Mouse (Mus musculus): ENCODE data around the gene Cttnbp2. TPM values are rescaled to one million over a fixed set of nuclear protein-coding genes. Genes with fewer than 3 reads are reported as not detected.

Cttnbp2 gene
- polyA plus RNA-seq, 1 experiment from 2014 or later: 19.3 TPM

DNA sequence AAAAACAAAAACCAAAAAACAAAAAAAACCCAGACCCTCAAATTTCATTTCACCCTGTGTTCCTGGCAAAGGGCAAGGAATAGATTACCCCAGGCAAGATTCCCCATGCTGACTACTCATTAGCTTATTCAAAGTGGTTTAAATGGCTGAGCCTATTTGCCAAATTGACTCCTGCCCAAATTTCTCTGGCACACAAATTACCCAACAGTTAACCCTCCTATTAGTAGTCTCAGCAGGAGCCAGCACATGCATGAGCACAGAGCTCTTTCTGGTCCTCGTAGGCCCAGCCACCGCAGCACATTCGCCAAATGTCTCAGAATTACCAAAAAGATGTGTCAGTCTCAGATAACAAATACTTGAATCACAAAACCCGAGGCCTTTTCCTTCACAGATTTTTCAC, 68.9 kb downstream of the Cttnbp2 start:
- no peak overlapping the region for H3K4me2 ChIP-seq (replicated peaks; ENCODE audit: low read depth, low read length)
- H3K4me1 ChIP-seq (ENCODE audit: insufficient read depth, low read length): no peaks in the 10 kb centered on the region
- no peak overlapping the region for H3K27ac ChIP-seq (ENCODE audit: low read length)
- no peaks in the 10 kb centered on the region for H3K27me3 ChIP-seq (ENCODE audit: insufficient read depth, low read length)
- WGBS: 55% methylated on average over 4 of the region's 4 CpGs
- no peak for ATAC-seq (ENCODE audit: low FRiP score, low TSS enrichment)
- H3K9me3 ChIP-seq (ENCODE audit: low read length): no peaks in the 10 kb centered on the region
- no peak overlapping the region for H3K4me3 ChIP-seq (ENCODE audit: low read length)
- H3K36me3 ChIP-seq (ENCODE audit: insufficient read depth, low read length): no peaks in the 10 kb centered on the region
- H3K9ac ChIP-seq (replicated peaks; ENCODE audit: low read length): no peak overlapping the region

- 90% methylated on average over 3 of the region's 3 CpGs for WGBS
- Histone ChIP-seq H3K4me3 (ENCODE audit: low read length) (no peak overlapping the region), H3K4me2 (replicated peaks; ENCODE audit: low read depth, low read length) (no peak overlapping the region), H3K36me3 (ENCODE audit: insufficient read depth, low read length) (no peaks in the 10 kb centered on the region), H3K9me3 (ENCODE audit: low read length) (no peaks in the 10 kb centered on the region), H3K27ac (ENCODE audit: low read length) (no peak overlapping the region), H3K27me3 (ENCODE audit: insufficient read depth, low read length) (no peaks in the 10 kb centered on the region), H3K4me1 (ENCODE audit: insufficient read depth, low read length) (no peaks in the 10 kb centered on the region), H3K9ac (replicated peaks; ENCODE audit: low read length) (no peak overlapping the region)
- ATAC-seq (ENCODE audit: low FRiP score, low TSS enrichment): no peak
Observed at GRCm38 (mm10) chr6:18442303-18442702, 72.3 kb downstream of the Cttnbp2 start.

DNA sequence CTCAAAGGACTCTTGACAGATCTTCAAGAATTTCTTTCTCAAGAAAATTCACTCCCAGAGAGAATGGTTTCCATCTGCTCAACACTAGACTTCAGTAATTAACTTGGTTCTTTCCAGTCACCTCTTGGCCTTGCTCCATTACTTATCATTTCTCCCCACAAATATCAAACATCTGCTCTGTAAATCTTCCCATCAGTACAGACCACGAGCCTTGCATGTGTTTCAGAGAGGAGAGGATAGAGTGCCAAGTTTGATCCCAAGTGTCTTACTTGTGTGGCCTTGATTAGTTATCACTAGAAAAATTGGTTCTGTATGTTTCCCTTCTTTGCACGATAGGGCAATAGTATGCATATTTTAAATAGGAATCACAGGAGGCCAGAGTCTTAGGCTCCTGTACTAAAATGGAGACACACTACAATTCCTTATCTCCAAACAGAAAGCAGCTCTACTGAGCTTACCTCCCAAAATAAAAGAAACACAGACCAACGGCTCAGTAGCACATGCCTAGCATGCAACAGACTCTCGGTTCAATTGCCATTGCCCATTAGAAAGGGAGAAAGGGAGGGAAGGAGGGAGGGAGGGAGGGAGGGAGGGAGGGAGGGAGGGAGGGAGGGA, 73.6 kb downstream of the Cttnbp2 start:
- Histone ChIP-seq H3K4me3 (ENCODE audit: low read length) (no peak overlapping the region), H3K27me3 (ENCODE audit: insufficient read depth, low read length) (no peaks in the 10 kb centered on the region), H3K9me3 (ENCODE audit: low read length) (no peaks in the 10 kb centered on the region), H3K9ac (replicated peaks; ENCODE audit: low read length) (no peak overlapping the region), H3K36me3 (ENCODE audit: insufficient read depth, low read length) (no peaks in the 10 kb centered on the region), H3K4me2 (replicated peaks; ENCODE audit: low read depth, low read length) (no peak overlapping the region), H3K4me1 (ENCODE audit: insufficient read depth, low read length) (no peaks in the 10 kb centered on the region), H3K27ac (ENCODE audit: low read length) (no peak overlapping the region)
- no peak for ATAC-seq (ENCODE audit: low FRiP score, low TSS enrichment)
- 63% methylated on average over 4 of the region's 4 CpGs for WGBS

DNA sequence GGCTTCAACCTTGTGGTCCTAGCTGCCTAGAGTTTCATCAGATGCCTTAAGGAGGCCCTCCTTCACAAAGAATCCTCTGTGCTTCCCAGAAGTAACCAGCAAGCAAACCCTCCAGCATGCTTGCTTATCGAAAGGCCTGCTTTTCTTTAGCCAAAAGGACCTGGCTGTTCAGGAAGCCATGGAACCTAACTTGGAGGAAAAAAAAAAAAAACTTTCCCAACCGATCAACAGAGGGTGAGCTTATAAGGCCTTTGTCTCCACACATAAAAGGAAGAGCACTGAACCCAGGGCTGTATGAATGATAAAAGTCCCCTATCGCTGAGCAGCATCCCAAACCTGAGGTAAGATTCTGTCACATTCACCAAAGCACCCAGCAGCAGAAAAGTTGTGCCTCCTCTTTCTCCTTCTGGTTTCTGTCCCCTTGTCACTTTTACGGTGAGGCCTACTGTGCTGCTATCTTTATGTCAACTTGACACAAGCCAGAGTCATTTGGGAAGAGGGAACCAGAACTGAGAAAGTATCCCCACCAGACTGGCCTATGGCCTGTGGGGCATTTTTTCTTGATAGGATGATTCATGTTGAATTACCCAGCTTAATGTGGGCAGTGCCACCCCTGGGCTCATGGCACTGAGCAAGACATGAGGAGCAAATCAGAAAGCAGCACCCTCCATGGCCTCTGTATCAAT, 78.4 kb downstream of the Cttnbp2 start:
- no peaks in the 10 kb centered on the region for H3K27me3 ChIP-seq (ENCODE audit: insufficient read depth, low read length)
- H3K9me3 ChIP-seq (ENCODE audit: low read length): no peaks in the 10 kb centered on the region
- no peak overlapping the region for H3K9ac ChIP-seq (replicated peaks; ENCODE audit: low read length)
- WGBS: 69% methylated on average over 4 of the region's 4 CpGs
- H3K36me3 ChIP-seq (ENCODE audit: insufficient read depth, low read length): 0 out of 2 replicates have a peak, but pooled peaks cover 8% of the 10 kb centered on the region
- no peak overlapping the region for H3K27ac ChIP-seq (ENCODE audit: low read length)
- H3K4me3 ChIP-seq (ENCODE audit: low read length): no peak overlapping the region
- no peaks in the 10 kb centered on the region for H3K4me1 ChIP-seq (ENCODE audit: insufficient read depth, low read length)
- ATAC-seq (ENCODE audit: low FRiP score, low TSS enrichment): no peak
- no peak overlapping the region for H3K4me2 ChIP-seq (replicated peaks; ENCODE audit: low read depth, low read length)

DNA sequence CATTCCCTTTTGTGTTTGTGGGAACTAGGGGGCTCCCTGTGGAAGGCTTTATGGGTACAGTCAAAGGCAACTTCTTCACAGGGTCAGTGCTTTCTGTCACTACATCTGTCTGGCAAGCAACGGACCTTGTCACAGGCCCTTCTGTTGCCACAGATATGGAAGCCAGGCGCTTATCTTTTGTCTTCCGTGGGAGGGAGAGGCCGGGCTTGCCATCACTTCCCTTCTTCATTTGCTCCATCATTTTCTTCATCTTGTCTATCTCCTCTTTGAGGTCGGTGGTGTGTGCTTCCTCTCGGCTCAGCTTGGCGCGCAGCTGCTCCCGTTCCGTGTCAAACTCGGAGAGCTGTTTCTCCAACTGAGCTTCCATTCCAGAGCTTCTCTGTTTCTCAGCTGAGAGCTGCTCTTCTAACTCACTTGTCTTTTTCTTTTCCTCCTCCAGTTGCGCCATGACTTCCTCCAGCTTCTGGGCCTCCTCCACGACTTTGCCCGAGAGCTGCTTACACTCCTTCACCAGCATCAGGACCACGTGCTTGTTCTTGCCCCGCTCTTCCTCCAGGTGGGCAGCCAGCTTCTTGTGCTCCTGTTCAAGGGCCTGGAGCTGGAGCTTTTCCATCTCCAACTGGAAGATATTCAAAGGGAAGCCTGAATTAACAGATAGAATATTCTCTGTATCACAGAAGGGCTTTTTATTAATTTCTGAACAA, 79.7 kb downstream of the Cttnbp2 start:
- Histone ChIP-seq H3K9ac (replicated peaks; ENCODE audit: low read length) (no peak overlapping the region), H3K4me1 (ENCODE audit: insufficient read depth, low read length) (no peaks in the 10 kb centered on the region), H3K4me2 (replicated peaks; ENCODE audit: low read depth, low read length) (no peak overlapping the region), H3K27me3 (ENCODE audit: insufficient read depth, low read length) (no peaks in the 10 kb centered on the region), H3K27ac (ENCODE audit: low read length) (no peak overlapping the region), H3K36me3 (ENCODE audit: insufficient read depth, low read length) (0 out of 2 replicates have a peak, but pooled peaks cover 8% of the 10 kb centered on the region), H3K4me3 (ENCODE audit: low read length) (no peak overlapping the region), H3K9me3 (ENCODE audit: low read length) (no peaks in the 10 kb centered on the region)
- ATAC-seq (ENCODE audit: low FRiP score, low TSS enrichment): no peak
- 87% methylated on average over 16 of the region's 16 CpGs for WGBS

DNA sequence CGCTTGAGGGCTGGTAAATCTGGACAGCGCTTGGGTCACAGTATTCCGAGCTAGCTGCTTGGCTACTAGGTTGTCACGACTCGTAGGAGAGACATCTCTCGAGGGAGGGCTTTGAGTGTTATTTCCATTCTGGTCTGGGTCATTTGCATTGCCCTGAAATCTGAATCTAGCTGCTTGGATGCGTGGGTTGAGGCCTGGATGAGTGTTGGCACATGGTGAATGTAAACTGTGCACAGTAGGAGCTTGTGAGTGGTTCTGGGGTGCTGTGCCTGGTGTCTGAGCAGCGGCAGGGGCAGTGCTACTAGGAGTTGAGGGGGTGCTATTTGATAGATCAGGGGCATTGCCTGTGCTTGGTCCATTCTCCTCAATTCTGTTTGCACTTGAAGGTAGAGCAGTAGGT, 80.3 kb downstream of the Cttnbp2 start:
- no peaks in the 10 kb centered on the region for H3K4me1 ChIP-seq (ENCODE audit: insufficient read depth, low read length)
- WGBS: 86% methylated on average over 8 of the region's 8 CpGs
- 0 out of 2 replicates have a peak, but pooled peaks cover 8% of the 10 kb centered on the region for H3K36me3 ChIP-seq (ENCODE audit: insufficient read depth, low read length)
- H3K4me2 ChIP-seq (replicated peaks; ENCODE audit: low read depth, low read length): no peak overlapping the region
- no peaks in the 10 kb centered on the region for H3K27me3 ChIP-seq (ENCODE audit: insufficient read depth, low read length)
- H3K4me3 ChIP-seq (ENCODE audit: low read length): no peak overlapping the region
- no peaks in the 10 kb centered on the region for H3K9me3 ChIP-seq (ENCODE audit: low read length)
- H3K9ac ChIP-seq (replicated peaks; ENCODE audit: low read length): no peak overlapping the region
- no peak for ATAC-seq (ENCODE audit: low FRiP score, low TSS enrichment)
- no peak overlapping the region for H3K27ac ChIP-seq (ENCODE audit: low read length)

- 64% methylated on average over 3 of the region's 3 CpGs for WGBS
- no peaks in the 10 kb centered on the region for H3K4me1 ChIP-seq (ENCODE audit: insufficient read depth, low read length)
- H3K4me2 ChIP-seq (replicated peaks; ENCODE audit: low read depth, low read length): no peak overlapping the region
- no peak overlapping the region for H3K9ac ChIP-seq (replicated peaks; ENCODE audit: low read length)
- no peaks in the 10 kb centered on the region for H3K9me3 ChIP-seq (ENCODE audit: low read length)
- H3K4me3 ChIP-seq (ENCODE audit: low read length): no peak overlapping the region
- H3K36me3 ChIP-seq (ENCODE audit: insufficient read depth, low read length): 0 out of 2 replicates have a peak, but pooled peaks cover 8% of the 10 kb centered on the region
- no peak overlapping the region for H3K27ac ChIP-seq (ENCODE audit: low read length)
- no peaks in the 10 kb centered on the region for H3K27me3 ChIP-seq (ENCODE audit: insufficient read depth, low read length)
- ATAC-seq (ENCODE audit: low FRiP score, low TSS enrichment): no peak
Observed at GRCm38 (mm10) chr6:18432362-18432761, 82.3 kb downstream of the Cttnbp2 start.

DNA sequence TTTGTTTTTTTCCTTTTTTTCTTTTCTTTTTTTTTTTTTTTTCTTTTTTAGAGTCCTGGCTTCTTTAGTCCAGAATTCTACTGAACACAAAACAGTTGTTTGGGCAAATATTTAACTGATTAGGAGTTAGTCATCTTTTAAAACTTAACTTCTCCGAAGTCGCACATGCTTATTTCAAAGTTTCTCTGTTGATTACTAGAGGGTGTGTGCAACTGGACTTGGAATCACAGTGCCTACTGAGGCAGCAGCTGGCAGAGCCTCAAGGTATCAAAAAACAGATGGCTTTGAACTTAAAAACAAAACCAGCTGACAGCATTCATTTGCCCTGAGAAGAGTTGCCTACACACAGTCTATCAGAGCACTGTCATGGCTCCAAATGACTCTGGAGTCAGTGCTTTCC, 82.8 kb downstream of the Cttnbp2 start:
- no peak overlapping the region for H3K4me2 ChIP-seq (replicated peaks; ENCODE audit: low read depth, low read length)
- H3K36me3 ChIP-seq (ENCODE audit: insufficient read depth, low read length): 0 out of 2 replicates have a peak, but pooled peaks cover 8% of the 10 kb centered on the region
- no peak overlapping the region for H3K4me3 ChIP-seq (ENCODE audit: low read length)
- H3K27me3 ChIP-seq (ENCODE audit: insufficient read depth, low read length): no peaks in the 10 kb centered on the region
- WGBS: 76% methylated on average over 2 of the region's 2 CpGs
- no peak; the same call in 1 of the 2 replicates for ATAC-seq (ENCODE audit: low FRiP score, low TSS enrichment)
- no peak overlapping the region for H3K27ac ChIP-seq (ENCODE audit: low read length)
- H3K9ac ChIP-seq (replicated peaks; ENCODE audit: low read length): no peak overlapping the region
- H3K9me3 ChIP-seq (ENCODE audit: low read length): no peaks in the 10 kb centered on the region
- H3K4me1 ChIP-seq (ENCODE audit: insufficient read depth, low read length): no peaks in the 10 kb centered on the region

DNA sequence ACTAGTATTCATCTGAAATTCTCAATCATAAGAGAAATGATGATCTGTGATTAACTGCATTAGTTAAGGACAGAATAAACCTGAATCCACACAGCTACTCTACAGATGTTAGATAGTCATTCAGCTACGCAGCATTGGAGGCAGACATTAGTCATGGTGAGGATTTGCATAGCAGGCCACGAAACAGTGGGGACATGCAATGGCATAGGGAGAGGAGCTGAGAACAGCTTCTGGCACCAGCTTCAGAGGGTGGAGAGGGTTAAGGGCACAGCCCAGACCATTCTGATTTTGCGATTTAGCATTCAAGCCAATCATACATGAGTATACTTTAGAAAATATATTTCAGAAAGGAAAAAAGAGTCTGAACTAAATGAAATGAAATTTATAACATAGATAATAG, 84.6 kb downstream of the Cttnbp2 start:
- H3K4me3 ChIP-seq (ENCODE audit: low read length): no peak overlapping the region
- H3K27me3 ChIP-seq (ENCODE audit: insufficient read depth, low read length): no peaks in the 10 kb centered on the region
- H3K4me1 ChIP-seq (ENCODE audit: insufficient read depth, low read length): no peaks in the 10 kb centered on the region
- H3K9ac ChIP-seq (replicated peaks; ENCODE audit: low read length): no peak overlapping the region
- H3K27ac ChIP-seq (ENCODE audit: low read length): no peak overlapping the region
- no peak for ATAC-seq (ENCODE audit: low FRiP score, low TSS enrichment)
- WGBS: 83% methylated on average over 3 of the region's 3 CpGs
- no peak overlapping the region for H3K4me2 ChIP-seq (replicated peaks; ENCODE audit: low read depth, low read length)
- 0 out of 2 replicates have a peak, but pooled peaks cover 8% of the 10 kb centered on the region for H3K36me3 ChIP-seq (ENCODE audit: insufficient read depth, low read length)
- H3K9me3 ChIP-seq (ENCODE audit: low read length): no peaks in the 10 kb centered on the region

GRCm38 (mm10) chr6:18424822-18425221, 89.8 kb downstream of the Cttnbp2 start:
- H3K27me3 ChIP-seq (ENCODE audit: insufficient read depth, low read length): no peaks in the 10 kb centered on the region
- H3K36me3 ChIP-seq (ENCODE audit: insufficient read depth, low read length): no peaks in the 10 kb centered on the region
- H3K4me2 ChIP-seq (replicated peaks; ENCODE audit: low read depth, low read length): no peak overlapping the region
- no peaks in the 10 kb centered on the region for H3K9me3 ChIP-seq (ENCODE audit: low read length)
- H3K9ac ChIP-seq (replicated peaks; ENCODE audit: low read length): no peak overlapping the region
- ATAC-seq (ENCODE audit: low FRiP score, low TSS enrichment): no peak
- H3K4me1 ChIP-seq (ENCODE audit: insufficient read depth, low read length): peaks cover 9% of the 10 kb centered on the region
- H3K27ac ChIP-seq (ENCODE audit: low read length): no peak overlapping the region
- WGBS: 86% methylated on average over 6 of the region's 6 CpGs
- H3K4me3 ChIP-seq (ENCODE audit: low read length): no peak overlapping the region

Measured in kidney, embryonic 16.5 days (tissue).